Mouse (Mus musculus) thymus, postnatal 4 days (tissue): Measurements from ENCODE around the gene Olfr724.
"Not testable (repeated sequence)": the region's sequence is repeated elsewhere in the genome, so short reads cannot be mapped to it uniquely, and the experiment has no call there.

Source experiments
- DNase-seq: peaks from one replicate; pipeline ENCODE4 v3.0.0; 2021

Olfr724 gene

DNA sequence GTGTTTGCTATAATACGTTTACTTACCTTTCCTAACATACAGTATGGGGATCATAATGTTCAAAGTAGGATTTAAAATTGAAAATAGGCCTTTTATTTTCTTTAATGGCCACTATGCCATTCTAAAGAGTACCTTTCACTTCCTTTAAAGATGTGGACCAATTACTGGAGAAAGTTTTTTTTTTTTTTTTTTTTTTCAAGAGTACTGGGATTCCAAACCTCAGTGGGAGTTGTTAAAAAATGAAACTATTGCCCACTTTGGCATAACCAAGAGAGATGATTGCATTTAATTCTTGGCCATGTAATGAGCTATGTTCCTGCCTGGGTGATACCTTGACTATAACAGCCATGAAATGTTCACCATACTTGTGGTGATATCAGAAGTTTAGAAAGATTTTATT is at the start of gene Olfr724:
Gene Olfr724, minus strand, starts transcription at position 101 of the 400 bp plus-strand sequence.
- not testable (repeated sequence) for DNase-seq

DNA sequence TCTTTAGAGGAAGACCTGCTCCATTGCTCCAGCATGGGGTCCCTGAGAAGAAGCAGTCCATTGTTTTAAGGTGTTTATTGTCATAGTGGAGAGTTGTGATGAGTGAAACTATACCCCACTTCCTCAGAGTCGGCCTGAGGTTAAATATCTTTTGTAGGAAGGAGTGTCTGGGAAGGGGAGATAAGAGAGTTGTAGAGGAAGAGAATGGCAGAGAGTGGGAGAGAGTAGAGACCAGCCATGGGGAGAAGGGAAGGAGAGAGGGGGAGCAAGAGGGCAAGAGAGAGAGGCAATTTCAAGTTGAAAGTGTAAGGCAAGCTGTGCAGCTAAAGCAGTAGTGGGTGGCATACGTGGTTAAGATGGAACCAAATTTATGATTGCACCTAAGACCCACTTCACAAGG is 7.2 kb downstream of the Olfr724 start:
- DNase-seq: no peak

DNA sequence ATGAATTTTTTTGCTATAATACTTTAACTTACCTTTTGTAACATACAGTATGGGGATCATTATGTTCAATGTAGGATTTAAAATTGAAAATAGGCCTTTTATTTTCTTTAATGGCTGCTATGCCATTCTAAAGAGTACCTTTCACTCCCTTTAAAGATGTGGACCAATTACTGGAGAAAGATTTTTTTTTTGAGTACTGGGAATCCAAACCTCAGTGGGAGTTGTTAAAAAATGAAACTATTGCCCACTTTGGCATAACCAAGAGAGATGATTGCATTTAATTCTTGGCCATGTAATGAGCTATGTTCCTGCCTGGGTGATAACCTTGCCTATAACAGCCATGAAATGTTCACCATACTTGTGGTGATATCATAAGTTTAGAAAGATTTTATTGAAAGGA is 31.4 kb downstream of the Olfr724 start, which contains the start of gene Olfr723:
Gene Olfr723, minus strand, starts transcription at position 101 of the 400 bp plus-strand sequence.
- DNase-seq: not testable (repeated sequence)
